Mouse (Mus musculus) forebrain, postnatal 0 days (tissue): ENCODE measurements around the gene Pofut1. TPM values are rescaled to one million over a fixed set of nuclear protein-coding genes. Genes with fewer than 3 reads are reported as not detected.

Experiments
- ATAC-seq: fragments of 200-750 bp; cut with Nextera tagmentation; 2 replicates; pipeline ENCODE4 v1.8.0; 2017; ENCODE audit warnings: mild to moderate bottlenecking, moderate library complexity
- DNase-seq: peaks from one replicate; pipeline ENCODE4 v3.0.0-alpha.2; 2015
- H3K27ac ChIP-seq: fragments of 300-500 bp; sonication (generic); 2 replicates; pipeline ENCODE4 v1.5.1; 2014; ENCODE audit warnings: low read depth, mild to moderate bottlenecking, antibody characterized with exemption, low read length, moderate library complexity, mixed read lengths
- H3K27me3 ChIP-seq: fragments of 300-500 bp; sonication (generic); 2 replicates; pipeline ENCODE4 v1.6.1; 2014; ENCODE audit warnings: mild to moderate bottlenecking, low read length, mixed read lengths; ENCODE audit not compliant: insufficient read depth
- H3K36me3 ChIP-seq: fragments of 300-500 bp; sonication (generic); 2 replicates; pipeline ENCODE4 v1.6.1; 2014; ENCODE audit warnings: mild to moderate bottlenecking, moderate library complexity; ENCODE audit not compliant: insufficient read depth
- H3K4me1 ChIP-seq: fragments of 300-500 bp; sonication (generic); 2 replicates; pipeline ENCODE4 v1.6.1; 2014; ENCODE audit warnings: antibody characterized with exemption; ENCODE audit not compliant: insufficient read depth
- H3K4me2 ChIP-seq: fragments of 300-500 bp; sonication (generic); 2 replicates; pipeline ENCODE4 v1.6.1; 2014; ENCODE audit warnings: low read depth, mild to moderate bottlenecking, moderate library complexity
- H3K4me3 ChIP-seq: fragments of 300-500 bp; sonication (generic); 2 replicates; pipeline ENCODE4 v1.5.1; 2014; ENCODE audit warnings: low read depth, low read length, mixed read lengths
- H3K9ac ChIP-seq: fragments of 300-500 bp; sonication (generic); 2 replicates; pipeline ENCODE4 v1.6.1; 2014; ENCODE audit warnings: mild to moderate bottlenecking
- H3K9me3 ChIP-seq: fragments of 300-500 bp; sonication (generic); 2 replicates; pipeline ENCODE4 v1.6.1; 2016; ENCODE audit warnings: low read length
- CTCF ChIP-seq: sonication (generic); IDR thresholded peaks from 2 replicates; pipeline ENCODE4 v1.5.1; 2016; ENCODE audit warnings: antibody characterized with exemption, control low read depth, low read depth
- WGBS: fragments of 180-500 bp; shearing (Covaris S2); extraction: QIAGEN DNeasy Blood & Tissue Kit; methylation state at CpG from one replicate; pipeline ENCODE4 v1.1.7; 2014; 5-methylcytosine and 5-hydroxymethylcytosine counted together
- polyA plus RNA-seq: library from polyadenylated mRNA; unstranded; fragments of >200 nt; fragmentation: Nextera tagmentation; extraction: Ambion mirVana; gene quantifications from 2 replicates; pipeline ENCODE4 v1.2.1, GENCODE M21; 2015
- total RNA-seq: library from RNA; depleted of rRNA; stranded (reverse); fragments of >200 nt; gene quantifications from 2 replicates; pipeline ENCODE4 v1.2.3, GENCODE M21; 2014

The Pofut1 gene
- total and polyA plus RNA-seq, 2 experiments from 2014 or later: 3.4 to 22.9 TPM

- no peak for TF ChIP-seq CTCF
- Histone ChIP-seq H3K4me3 (no peak overlapping the region), H3K4me1 (peaks cover 4% of the 10 kb centered on the region; the same call in 1 of the 2 replicates), H3K4me2 (no peak overlapping the region), H3K9me3 (no peaks in the 10 kb centered on the region), H3K9ac (no peak overlapping the region), H3K27me3 (no peaks in the 10 kb centered on the region), H3K27ac (no peak overlapping the region), H3K36me3 (no peaks in the 10 kb centered on the region)
- ATAC-seq (no peak), DNase-seq (no peak)
- 92% methylated on average over 2 of the region's 2 CpGs for WGBS
Observed at GRCm38 (mm10) chr2:153222566-153222965, 18.8 kb upstream of the Pofut1 start.

GRCm38 (mm10) chr2:153224946-153225594 is 16.3 kb upstream of the Pofut1 start, which contains the start of gene Tspyl3:
Tspyl3 (minus strand) TSS chr2:153225441.
- Histone ChIP-seq H3K4me2 (peak within 1 kb of the TSS; percentile 74), H3K4me1 (peaks cover 4% of the 10 kb centered on the region; the same call in 1 of the 2 replicates), H3K9me3 (no peaks in the 10 kb centered on the region), H3K36me3 (peaks cover 22% of the 10 kb centered on the region), H3K27me3 (no peaks in the 10 kb centered on the region), H3K9ac (peak within 1 kb of the TSS; percentile 84), H3K27ac (peak within 1 kb of the TSS; percentile 87), H3K4me3 (peak within 1 kb of the TSS; percentile 59)
- TF ChIP-seq CTCF: peak; percentile 26; the same call in 1 of the 2 replicates
- DNase-seq: peak; percentile 80
- ATAC-seq: peak; percentile 97
- 2% methylated on average over 31 of the region's 31 CpGs for WGBS

GRCm38 (mm10) chr2:153225595-153225953 is 15.8 kb upstream of the Pofut1 start:
- Histone ChIP-seq H3K9ac (peak overlapping the region; percentile 84), H3K36me3 (peaks cover 27% of the 10 kb centered on the region), H3K27ac (peak overlapping the region; percentile 87), H3K9me3 (no peaks in the 10 kb centered on the region), H3K4me3 (peak overlapping the region; percentile 59), H3K4me2 (peak overlapping the region; percentile 74), H3K4me1 (peaks cover 4% of the 10 kb centered on the region; the same call in 1 of the 2 replicates), H3K27me3 (no peaks in the 10 kb centered on the region)
- ATAC-seq: peak; percentile 54
- DNase-seq: no peak
- WGBS: 5% methylated on average over 3 of the region's 3 CpGs
- no peak for TF ChIP-seq CTCF

- 93% methylated on average over 4 of the region's 4 CpGs for WGBS
Observed at GRCm38 (mm10) chr2:153227959-153228358, 13.4 kb upstream of the Pofut1 start.

GRCm38 (mm10) chr2:153228523-153228922 is 12.8 kb upstream of the Pofut1 start:
- TF ChIP-seq CTCF: no peak

More at GRCm38 (mm10) chr2:153227959-153228358, 13.4 kb upstream of the Pofut1 start:
- Histone ChIP-seq H3K27ac (no peak overlapping the region), H3K4me2 (no peak overlapping the region), H3K27me3 (no peaks in the 10 kb centered on the region), H3K4me3 (no peak overlapping the region), H3K4me1 (peaks cover 4% of the 10 kb centered on the region; the same call in 1 of the 2 replicates), H3K36me3 (peaks cover 48% of the 10 kb centered on the region), H3K9ac (no peak overlapping the region), H3K9me3 (no peaks in the 10 kb centered on the region)
- no peak for DNase-seq
- ATAC-seq: no peak
- TF ChIP-seq CTCF: no peak

GRCm38 (mm10) chr2:153237193-153237592 is 4.1 kb upstream of the Pofut1 start:
- no peak for DNase-seq
- H3K27ac ChIP-seq: no peak overlapping the region
- peaks cover 30% of the 10 kb centered on the region for H3K36me3 ChIP-seq
- peaks cover 10% of the 10 kb centered on the region for H3K4me1 ChIP-seq
- WGBS: 69% methylated on average over 4 of the region's 4 CpGs
- H3K27me3 ChIP-seq: no peaks in the 10 kb centered on the region
- H3K9me3 ChIP-seq: no peaks in the 10 kb centered on the region
- TF ChIP-seq CTCF: no peak
- no peak overlapping the region for H3K4me3 ChIP-seq
- H3K4me2 ChIP-seq: no peak overlapping the region
- no peak overlapping the region for H3K9ac ChIP-seq
- ATAC-seq: no peak

More at GRCm38 (mm10) chr2:153228523-153228922, 12.8 kb upstream of the Pofut1 start:
- Histone ChIP-seq H3K27me3 (no peaks in the 10 kb centered on the region), H3K4me1 (peaks cover 4% of the 10 kb centered on the region; the same call in 1 of the 2 replicates), H3K4me3 (no peak overlapping the region), H3K9ac (no peak overlapping the region), H3K4me2 (no peak overlapping the region), H3K27ac (no peak overlapping the region), H3K36me3 (peaks cover 53% of the 10 kb centered on the region), H3K9me3 (no peaks in the 10 kb centered on the region)
- WGBS: 87% methylated on average over 5 of the region's 5 CpGs
- ATAC-seq: no peak
- DNase-seq: no peak

GRCm38 (mm10) chr2:153237891-153238290 is 3.4 kb upstream of the Pofut1 start:
- no peak for DNase-seq
- Histone ChIP-seq H3K36me3 (peaks cover 26% of the 10 kb centered on the region), H3K27me3 (no peaks in the 10 kb centered on the region), H3K4me1 (peaks cover 10% of the 10 kb centered on the region), H3K4me3 (no peak overlapping the region), H3K9ac (no peak overlapping the region), H3K4me2 (no peak overlapping the region), H3K9me3 (no peaks in the 10 kb centered on the region), H3K27ac (no peak overlapping the region)
- whole genome bisulfite sequencing: 73% methylated on average over 4 of the region's 4 CpGs
- TF ChIP-seq CTCF: no peak
- ATAC-seq: no peak
